Mouse (Mus musculus) midbrain, postnatal 0 days (tissue): ENCODE measurements at regions not wholly inside any gene's neighbourhood (a gene's known extent, or its start where the extent isn't known, plus 50 kb on each side); places are given as distances from the start of the nearest gene placed in this dataset.

Experiments used
- ATAC-seq: fragments of 200-750 bp; cut with Nextera tagmentation; 2 replicates; pipeline ENCODE4 v1.8.0; 2017; ENCODE audit warnings: moderate number of reproducible peaks, mild to moderate bottlenecking, moderate TSS enrichment, moderate library complexity; ENCODE audit not compliant: low FRiP score
- DNase-seq: peaks from one replicate; pipeline ENCODE4 v3.0.0-alpha.2; 2015; ENCODE audit warnings: low spot score
- H3K27ac ChIP-seq: fragments of 300-500 bp; sonication (generic); 2 replicates; pipeline ENCODE4 v1.5.1; 2014; ENCODE audit warnings: low read depth, mild to moderate bottlenecking, low read length, mixed read lengths
- H3K27me3 ChIP-seq: fragments of 300-500 bp; sonication (generic); 2 replicates; pipeline ENCODE4 v1.6.1; 2014; ENCODE audit warnings: low read length, control low read depth, mixed read lengths; ENCODE audit not compliant: insufficient read depth
- H3K36me3 ChIP-seq: fragments of 300-500 bp; sonication (generic); 2 replicates; pipeline ENCODE4 v1.6.1; 2014; ENCODE audit warnings: low read length, control low read depth, mixed read lengths; ENCODE audit not compliant: insufficient read depth
- H3K4me1 ChIP-seq: fragments of 300-500 bp; sonication (generic); 2 replicates; pipeline ENCODE4 v1.6.1; 2014; ENCODE audit warnings: mild to moderate bottlenecking, control low read depth, antibody characterized with exemption, low read length, mixed read lengths; ENCODE audit not compliant: insufficient read depth
- H3K4me2 ChIP-seq: fragments of 300-500 bp; sonication (generic); 2 replicates; pipeline ENCODE4 v1.6.1; 2014; ENCODE audit warnings: low read depth, mild to moderate bottlenecking, low read length, mixed read lengths; ENCODE audit not compliant: poor library complexity, severe bottlenecking
- H3K4me3 ChIP-seq: fragments of 300-500 bp; sonication (generic); 2 replicates; pipeline ENCODE4 v1.5.1; 2014; ENCODE audit warnings: low read depth, mild to moderate bottlenecking, low read length, moderate library complexity
- H3K9ac ChIP-seq: fragments of 300-500 bp; sonication (generic); replicated peaks from 2 replicates; pipeline ENCODE4 v1.6.1; 2014; ENCODE audit warnings: mild to moderate bottlenecking, low read length, moderate library complexity, mixed read lengths; ENCODE audit not compliant: poor library complexity, severe bottlenecking
- H3K9me3 ChIP-seq: fragments of 300-500 bp; sonication (generic); 2 replicates; pipeline ENCODE4 v1.6.1; 2016; ENCODE audit warnings: low read length, control low read depth
- CTCF ChIP-seq: IDR thresholded peaks from 2 replicates; pipeline ENCODE4 v1.5.1; 2016; ENCODE audit warnings: antibody characterized with exemption, mild to moderate bottlenecking
- WGBS: fragments of 180-500 bp; shearing (Covaris S2); extraction: QIAGEN DNeasy Blood & Tissue Kit; methylation state at CpG from one replicate; pipeline ENCODE4 v1.1.7; 2014; 5-methylcytosine and 5-hydroxymethylcytosine counted together

DNA sequence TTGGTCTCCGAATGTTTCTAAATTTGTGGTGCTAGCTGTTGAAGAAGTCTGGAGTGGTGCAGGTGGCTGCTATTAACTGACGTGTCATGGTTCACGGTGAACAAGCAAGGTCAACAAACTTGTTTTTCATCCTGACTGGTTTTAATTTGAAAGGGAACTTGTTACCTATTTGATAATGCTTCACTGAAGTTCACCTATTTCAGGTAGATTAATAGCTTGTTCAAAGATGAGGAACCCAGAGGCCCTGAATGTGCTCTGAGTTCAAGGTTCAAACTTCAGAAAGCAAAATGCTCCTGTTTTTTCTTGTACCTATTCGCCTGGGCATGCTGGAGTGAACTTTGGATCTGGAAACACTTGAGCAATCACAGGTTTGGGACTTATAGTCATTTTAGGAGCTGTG is 136.7 kb upstream of the Zeb2 start:
- Histone ChIP-seq H3K4me2 (no peak overlapping the region), H3K27me3 (no peaks in the 10 kb centered on the region), H3K9ac (no peak overlapping the region), H3K9me3 (no peaks in the 10 kb centered on the region), H3K36me3 (no peaks in the 10 kb centered on the region), H3K27ac (no peak overlapping the region), H3K4me1 (no peaks in the 10 kb centered on the region), H3K4me3 (no peak overlapping the region)
- ATAC-seq (no peak), DNase-seq (no peak)
- TF ChIP-seq CTCF, result no peak
- 83% methylated on average over 4 of the region's 4 CpGs for WGBS

DNA sequence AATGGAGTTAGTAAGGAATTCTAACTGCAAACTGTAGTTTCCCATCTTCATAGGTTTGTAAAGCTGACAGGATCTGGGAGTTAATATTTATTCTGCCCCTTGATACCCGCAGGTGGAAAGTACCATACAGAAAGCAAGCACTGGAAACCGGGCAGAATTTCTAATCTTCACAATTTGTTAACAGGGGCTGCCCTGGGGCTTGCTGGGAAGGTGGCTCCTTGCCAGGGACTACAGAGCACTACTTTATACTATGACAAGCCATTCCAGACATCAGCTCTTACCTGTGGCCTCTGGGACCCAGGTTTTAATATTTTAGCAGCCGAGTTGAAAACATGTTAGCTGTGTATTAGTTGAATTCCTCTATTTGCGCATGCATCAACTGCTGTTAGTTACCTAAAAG is 135.1 kb upstream of the Zeb2 start:
- Histone ChIP-seq H3K9ac (no peak overlapping the region), H3K4me2 (no peak overlapping the region), H3K9me3 (no peaks in the 10 kb centered on the region), H3K36me3 (no peaks in the 10 kb centered on the region), H3K27ac (no peak overlapping the region), H3K27me3 (no peaks in the 10 kb centered on the region), H3K4me3 (no peak overlapping the region), H3K4me1 (no peaks in the 10 kb centered on the region)
- 79% methylated on average over 4 of the region's 4 CpGs for WGBS
- DNase-seq, result no peak
- ATAC-seq, result no peak
- TF ChIP-seq CTCF, result no peak

- no peaks in the 10 kb centered on the region for H3K36me3 ChIP-seq
- ATAC-seq (no peak), DNase-seq (no peak)
- H3K4me1 ChIP-seq, result no peaks in the 10 kb centered on the region
- H3K9ac ChIP-seq, result no peak overlapping the region
- no peak for TF ChIP-seq CTCF
- no peak overlapping the region for H3K27ac ChIP-seq
- 94% methylated on average over 1 of the region's 1 CpGs for WGBS
- no peak overlapping the region for H3K4me3 ChIP-seq
- H3K9me3 ChIP-seq, result no peaks in the 10 kb centered on the region
- no peak overlapping the region for H3K4me2 ChIP-seq
- no peaks in the 10 kb centered on the region for H3K27me3 ChIP-seq
Observed at GRCm38 (mm10) chr2:45249658-45250057, 132.5 kb upstream of the Zeb2 start.

DNA sequence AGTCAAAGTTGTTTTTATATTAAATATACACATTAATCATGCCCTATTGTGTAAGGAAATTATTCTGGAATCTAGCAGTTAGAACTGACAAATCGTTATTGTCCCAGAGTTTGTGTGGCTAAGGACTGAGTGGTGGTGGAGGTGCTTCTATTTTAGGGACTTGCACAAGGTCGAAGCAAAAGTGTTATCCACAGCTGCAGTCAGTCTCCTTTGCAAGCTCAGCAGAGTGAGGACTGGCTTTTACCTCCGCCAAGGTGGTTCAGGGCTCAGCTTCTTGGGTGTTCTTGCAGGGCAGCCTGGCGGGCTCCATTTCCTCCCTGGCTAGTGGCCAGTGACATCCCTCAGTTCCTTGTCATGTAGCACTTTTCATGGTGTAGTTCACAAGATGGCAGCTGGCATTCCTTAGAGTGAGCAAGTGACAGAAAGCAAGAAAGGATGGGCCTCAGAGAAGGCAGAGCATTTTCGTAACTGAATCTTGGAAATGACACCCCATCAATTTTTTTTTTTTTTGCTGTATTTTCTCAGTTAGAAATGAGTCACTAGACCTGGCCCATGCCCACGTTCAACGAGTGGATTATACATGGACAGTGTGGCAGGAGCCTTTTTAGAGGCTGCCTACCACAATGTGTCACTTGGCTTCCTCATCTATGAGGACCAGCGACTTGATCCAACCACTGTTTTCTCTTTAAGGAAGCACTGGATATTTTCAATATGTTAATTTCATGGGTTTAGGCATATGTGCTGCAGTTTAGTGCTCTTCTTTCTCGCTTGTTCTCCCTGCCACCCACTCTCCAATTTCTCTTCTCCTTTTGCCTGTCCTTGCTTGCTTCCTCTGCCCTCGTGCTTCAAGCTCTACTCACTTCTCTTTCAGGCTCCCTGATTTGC is 129.1 kb upstream of the Zeb2 start:
- no peak overlapping the region for H3K9ac ChIP-seq
- WGBS, result 87% methylated on average over 10 of the region's 10 CpGs
- H3K27me3 ChIP-seq, result no peaks in the 10 kb centered on the region
- DNase-seq (no peak), ATAC-seq (no peak)
- H3K27ac ChIP-seq, result no peak overlapping the region
- H3K4me1 ChIP-seq, result no peaks in the 10 kb centered on the region
- H3K4me3 ChIP-seq, result no peak overlapping the region
- no peak overlapping the region for H3K4me2 ChIP-seq
- no peaks in the 10 kb centered on the region for H3K36me3 ChIP-seq
- no peak for TF ChIP-seq CTCF
- no peaks in the 10 kb centered on the region for H3K9me3 ChIP-seq

DNA sequence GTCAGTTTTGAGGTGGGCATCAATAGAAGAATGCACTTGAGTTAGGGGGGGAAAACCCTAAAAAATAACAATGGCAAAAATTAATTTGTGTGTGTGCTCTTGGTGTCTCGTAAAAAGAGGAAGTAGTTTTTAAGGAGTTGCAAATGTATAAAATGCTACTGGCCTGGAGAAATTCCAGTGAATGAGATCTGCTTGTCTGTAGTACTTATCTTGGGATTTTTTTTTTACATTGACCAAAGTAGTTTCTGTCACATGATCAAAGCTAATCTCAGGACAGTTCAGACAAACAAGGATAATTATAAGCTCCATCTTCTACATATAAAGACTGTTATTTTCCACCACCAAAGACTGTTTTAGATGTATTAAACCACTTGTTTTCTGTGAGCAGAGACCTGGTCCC is 128.3 kb upstream of the Zeb2 start:
- no peak for TF ChIP-seq CTCF
- no peak for ATAC-seq
- H3K4me2 ChIP-seq, result no peak overlapping the region

GRCm38 (mm10) chr2:45244491-45244890 is 127.3 kb upstream of the Zeb2 start:
- Histone ChIP-seq H3K4me3 (no peak overlapping the region), H3K4me2 (no peak overlapping the region), H3K4me1 (no peaks in the 10 kb centered on the region), H3K9ac (no peak overlapping the region), H3K27ac (no peak overlapping the region), H3K9me3 (no peaks in the 10 kb centered on the region), H3K36me3 (no peaks in the 10 kb centered on the region), H3K27me3 (no peaks in the 10 kb centered on the region)
- TF ChIP-seq CTCF, result no peak
- 92% methylated on average over 14 of the region's 14 CpGs for WGBS
- ATAC-seq (no peak), DNase-seq (no peak)

More for the DNA sequence above, 128.3 kb upstream of the Zeb2 start:
- no peaks in the 10 kb centered on the region for H3K4me1 ChIP-seq
- no peak overlapping the region for H3K4me3 ChIP-seq
- DNase-seq, result no peak
- no peak overlapping the region for H3K9ac ChIP-seq
- WGBS, result 96% methylated on average over 1 of the region's 1 CpGs
- no peaks in the 10 kb centered on the region for H3K9me3 ChIP-seq
- H3K27ac ChIP-seq, result no peak overlapping the region
- H3K36me3 ChIP-seq, result no peaks in the 10 kb centered on the region
- H3K27me3 ChIP-seq, result no peaks in the 10 kb centered on the region
